In genomic region chr7:120054016-120054415, GRCm38 (mm10) we compare ENCODE assay signal across 23 mouse cellular contexts. TPM values are rescaled to one million over a fixed set of nuclear protein-coding genes. Genes with fewer than 3 reads are reported as not detected.
"Had no signal": no experiment of that assay in that cellular context is flagged by ENCODE, and none has a peak within 500 bp of the region (broad histone marks: within the 10 kb centered on the region; RNA-seq: fewer than 3 reads in every experiment).

No protein-coding gene starts in this region.

- H3K4me1 ChIP-seq: limb, embryonic 12.5 days; limb, embryonic 15.5 days; midbrain, embryonic 12.5 days; midbrain, embryonic 15.5 days; neural tube, embryonic 12.5 days; neural tube, embryonic 15.5 days had no signal

- H3K4me3 ChIP-seq: limb, embryonic 12.5 days; limb, embryonic 15.5 days; midbrain, embryonic 12.5 days; midbrain, embryonic 15.5 days; neural tube, embryonic 12.5 days; neural tube, embryonic 15.5 days had no signal

- H3K9ac ChIP-seq: limb, embryonic 12.5 days; limb, embryonic 15.5 days; liver, embryonic 14.5 days; liver, postnatal 0 days; lung, embryonic 14.5 days; midbrain, embryonic 12.5 days; midbrain, embryonic 15.5 days; neural tube, embryonic 12.5 days; neural tube, embryonic 15.5 days had no signal

- H3K36me3 ChIP-seq: limb, embryonic 12.5 days; limb, embryonic 15.5 days; midbrain, embryonic 12.5 days; midbrain, embryonic 15.5 days; neural tube, embryonic 12.5 days; neural tube, embryonic 15.5 days had no signal

- ATAC-seq: liver, postnatal 0 days; lung, postnatal 0 days; midbrain, embryonic 15.5 days had no signal

- H3K4me2 ChIP-seq: limb, embryonic 12.5 days; limb, embryonic 15.5 days; liver, embryonic 11.5 days; lung, embryonic 14.5 days; midbrain, embryonic 12.5 days; midbrain, embryonic 15.5 days; neural tube, embryonic 12.5 days; neural tube, embryonic 15.5 days had no signal

- H3K27ac ChIP-seq: limb, embryonic 12.5 days; limb, embryonic 15.5 days; liver, embryonic 14.5 days; macrophage; midbrain, embryonic 12.5 days; midbrain, embryonic 15.5 days; neural tube, embryonic 12.5 days; neural tube, embryonic 15.5 days; stomach, postnatal 0 days had no signal

- H3K9me3 ChIP-seq: limb, embryonic 12.5 days; limb, embryonic 15.5 days; midbrain, embryonic 12.5 days; midbrain, embryonic 15.5 days; neural tube, embryonic 12.5 days; neural tube, embryonic 15.5 days had no signal

- H3K27me3 ChIP-seq: limb, embryonic 12.5 days; limb, embryonic 15.5 days; midbrain, embryonic 12.5 days; midbrain, embryonic 15.5 days; neural tube, embryonic 12.5 days; neural tube, embryonic 15.5 days had no signal

- DNase-seq: kidney, postnatal 10 days; kidney, postnatal 36 days; left cerebral cortex, postnatal 4 days; liver, postnatal 0 days; lung, embryonic 14.5 days; right cerebral cortex, adult 18-20 months; right cerebral cortex, postnatal 14 days; right cerebral cortex, postnatal 4 days; thymus, adult 2 months; thymus, postnatal 14 days; thymus, postnatal 4 days had no signal

RNA-seq across cellular contexts. Expression of gene Dnah3, which starts 41.1 kb away (rescaled TPM):
- total RNA-seq: megakaryocyte, adult 5-6 weeks had no signal
- polyA plus RNA-seq: limb, embryonic 12.5 days; limb, embryonic 15.5 days; liver, embryonic 11.5 days; liver, embryonic 14.5 days; liver, postnatal 0 days; lung, embryonic 14.5 days; macrophage; midbrain, embryonic 12.5 days; neural tube, embryonic 12.5 days; neural tube, embryonic 15.5 days had no signal
